Mouse (Mus musculus): ENCODE measurements around the gene Abat.

DNA sequence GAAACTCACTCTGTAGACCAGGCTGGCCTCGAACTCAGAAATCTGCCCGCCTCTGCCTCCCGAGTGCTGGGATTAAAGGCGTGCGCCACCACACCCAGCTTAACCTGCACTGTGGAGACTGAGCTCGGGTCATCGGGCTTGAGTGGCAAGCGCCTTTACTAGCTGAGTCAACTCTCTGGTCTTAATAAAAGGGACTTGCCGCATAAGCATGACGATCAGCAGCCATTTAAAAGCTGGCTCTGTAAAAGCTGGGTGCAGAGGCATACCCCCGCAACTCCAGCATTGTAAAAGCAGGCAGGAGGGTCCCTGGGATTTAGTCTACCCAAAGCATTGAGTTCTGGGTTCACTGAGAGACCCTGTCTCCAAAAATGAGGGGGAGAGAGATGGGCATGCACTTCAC is 61.1 kb downstream of the Abat start:
- TF ChIP-seq CTCF (IDR thresholded peaks at IDR 0.05; ENCODE audit: low read depth, low read length) (no peak), POLR2A (IDR thresholded peaks at IDR 0.05; ENCODE audit: extremely low read depth, insufficient read depth, low read length) (no peak)

Data from liver, adult 2 months (tissue).